Mouse (Mus musculus) embryonic facial prominence, embryonic 14.5 days (tissue): ENCODE measurements around the gene Sirpa. TPM values are rescaled to one million over a fixed set of nuclear protein-coding genes. Genes with fewer than 3 reads are reported as not detected.

Experiments used
- ATAC-seq: fragments of 200-750 bp; cut with Nextera tagmentation; 2 replicates; pipeline ENCODE4 v1.8.0; 2017; ENCODE audit warnings: low read depth, moderate number of reproducible peaks, moderate TSS enrichment
- DNase-seq: peaks from one replicate; pipeline ENCODE4 v3.0.0-alpha.2; 2015; ENCODE audit warnings: low spot score
- H3K27ac ChIP-seq: fragments of 300-500 bp; sonication (generic); replicated peaks from 2 replicates; pipeline ENCODE4 v1.5.1; 2014; ENCODE audit warnings: low read depth, mild to moderate bottlenecking, low read length, moderate library complexity
- H3K27me3 ChIP-seq: fragments of 300-500 bp; sonication (generic); replicated peaks from 2 replicates; pipeline ENCODE4 v1.6.1; 2014; ENCODE audit warnings: low read length; ENCODE audit not compliant: control insufficient read depth, insufficient read depth
- H3K36me3 ChIP-seq: fragments of 300-500 bp; sonication (generic); 2 replicates; pipeline ENCODE4 v1.6.1; 2014; ENCODE audit warnings: low read length, mixed read lengths; ENCODE audit not compliant: control insufficient read depth, insufficient read depth
- H3K4me1 ChIP-seq: fragments of 300-500 bp; sonication (generic); 2 replicates; pipeline ENCODE4 v1.6.1; 2014; ENCODE audit warnings: antibody characterized with exemption, low read length; ENCODE audit not compliant: control insufficient read depth, insufficient read depth
- H3K4me2 ChIP-seq: fragments of 300-500 bp; sonication (generic); 2 replicates; pipeline ENCODE4 v1.6.1; 2014; ENCODE audit warnings: low read depth, mild to moderate bottlenecking, low read length, moderate library complexity, mixed read lengths
- H3K4me3 ChIP-seq: fragments of 300-500 bp; sonication (generic); 2 replicates; pipeline ENCODE4 v1.5.1; 2014; ENCODE audit warnings: low read depth, mild to moderate bottlenecking, low read length
- H3K9ac ChIP-seq: fragments of 300-500 bp; sonication (generic); 2 replicates; pipeline ENCODE4 v1.6.1; 2014; ENCODE audit warnings: low read depth, mild to moderate bottlenecking, low read length, moderate library complexity, mixed read lengths
- H3K9me3 ChIP-seq: fragments of 300-500 bp; sonication (generic); 2 replicates; pipeline ENCODE4 v1.6.1; 2016; ENCODE audit warnings: low read length; ENCODE audit not compliant: control insufficient read depth
- WGBS: fragments of 180-500 bp; shearing (Covaris S2); extraction: QIAGEN DNeasy Blood & Tissue Kit; methylation state at CpG from one replicate; pipeline ENCODE4 v1.1.7; 2014; 5-methylcytosine and 5-hydroxymethylcytosine counted together
- polyA plus RNA-seq: library from polyadenylated mRNA; unstranded; fragments of >200 nt; fragmentation: Nextera tagmentation; extraction: Ambion mirVana; gene quantifications from 2 replicates; pipeline ENCODE4 v1.2.1, GENCODE M21; 2014

The Sirpa gene
- polyA plus RNA-seq, 1 experiment from 2014 or later = 39.1 TPM

DNA sequence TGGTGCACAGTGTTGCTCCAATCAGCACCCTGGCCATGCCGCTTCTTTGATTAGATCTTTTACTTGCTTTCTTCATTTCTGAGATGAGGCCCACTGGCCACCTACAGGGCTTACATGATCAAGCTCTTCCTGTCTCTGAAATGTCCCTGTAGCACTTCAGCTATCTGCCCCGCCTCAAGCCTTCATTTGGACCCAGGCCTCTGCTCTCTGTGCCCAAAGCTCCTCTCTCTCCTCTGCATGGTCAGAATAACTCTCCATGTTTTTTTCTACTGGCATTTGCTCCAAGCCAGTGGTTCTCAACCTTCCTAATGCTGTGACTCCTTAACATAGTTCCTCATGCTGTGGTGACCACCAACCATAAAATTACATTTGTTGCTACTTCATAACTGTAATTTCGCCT lies 87.6 kb downstream of the Sirpa start:
- no peak for ATAC-seq
- Histone ChIP-seq H3K4me2 (no peak overlapping the region), H3K4me3 (no peak overlapping the region), H3K9ac (no peak overlapping the region), H3K27ac (no peak overlapping the region), H3K36me3 (no peaks in the 10 kb centered on the region), H3K9me3 (no peaks in the 10 kb centered on the region), H3K27me3 (no peaks in the 10 kb centered on the region), H3K4me1 (no peaks in the 10 kb centered on the region)
- 83% methylated on average over 3 of the region's 3 CpGs for WGBS
- DNase-seq = no peak

Other genes starting within 250 kb of the Sirpa start
- gene Il1b, start 221.7 kb upstream of the Sirpa start, polyA plus RNA-seq = 0.29 TPM in 1 of 2 replicates, not detected in the other
- gene F830045P16Rik, start 56.2 kb upstream of the Sirpa start, polyA plus RNA-seq = 0.24 and 0.39 TPM in 2 replicates
- gene Pdyn, start 107.0 kb downstream of the Sirpa start, polyA plus RNA-seq = 0.21 and 0.24 TPM in 2 replicates
- gene Stk35, start 207.7 kb downstream of the Sirpa start, polyA plus RNA-seq = 12.7 and 13.7 TPM in 2 replicates